Mouse (Mus musculus) thymus, postnatal 0 days (tissue): ENCODE measurements around the gene Spc24. TPM values are rescaled to one million over a fixed set of nuclear protein-coding genes. Genes with fewer than 3 reads are reported as not detected.

ENCODE experiments used
- DNase-seq: peaks from one replicate; pipeline ENCODE4 v3.0.0-alpha.2; 2015; ENCODE audit warnings: low spot score
- microRNA-seq: library from miRNA; unstranded; fragments of <30 nt; microRNA quantifications from one replicate; pipeline ENCODE4, GENCODE M21; 2016; ENCODE audit warnings: borderline number of aligned reads
- polyA plus RNA-seq: library from polyadenylated mRNA; unstranded; fragments of >200 nt; fragmentation: Nextera tagmentation; extraction: Ambion mirVana; gene quantifications from 2 replicates; pipeline ENCODE4 v1.2.1, GENCODE M21; 2015

Spc24 gene
- polyA plus RNA-seq, 1 experiment from 2014 or later: 144 TPM

DNA sequence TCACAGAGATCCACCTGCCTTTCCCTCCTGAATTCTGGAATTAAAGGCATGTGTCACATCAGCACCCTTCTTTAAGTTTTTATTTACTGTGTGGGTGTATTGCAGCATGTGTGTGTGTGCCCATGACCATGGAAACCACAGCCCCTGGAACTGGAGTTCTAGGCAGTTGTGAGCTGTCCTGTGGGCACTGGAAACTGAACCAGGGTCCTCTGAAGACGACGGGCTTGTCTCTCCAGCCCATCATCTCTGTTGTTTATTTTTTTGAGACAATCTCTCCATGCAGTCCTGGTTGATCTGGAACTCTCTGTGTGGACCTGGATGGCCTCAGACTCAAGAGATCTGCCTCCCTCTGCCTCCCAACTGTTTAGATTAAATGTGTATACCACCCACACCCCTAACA is 43.1 kb downstream of the Spc24 start:
- no peak for DNase-seq

DNA sequence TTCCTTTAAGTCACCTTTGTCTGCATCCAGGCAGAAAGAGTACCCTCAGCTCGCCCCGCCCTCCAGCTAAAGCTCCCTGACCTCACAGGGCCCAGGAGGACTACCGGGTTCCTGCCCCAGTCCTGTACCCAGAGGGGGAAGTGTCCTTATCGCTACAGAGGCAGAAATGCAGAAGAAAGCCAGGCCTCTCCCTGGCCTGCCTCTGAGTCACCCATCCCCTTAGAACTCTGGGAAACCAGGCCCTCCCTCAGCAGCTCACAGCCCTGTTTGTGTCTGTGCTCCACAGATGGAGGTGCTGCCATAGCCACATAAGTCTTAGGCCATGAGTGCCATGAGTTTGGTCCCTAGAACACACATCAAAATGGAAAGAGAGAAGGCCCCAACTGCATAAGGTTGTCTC is 44.8 kb downstream of the Spc24 start:
- no peak for DNase-seq

DNA sequence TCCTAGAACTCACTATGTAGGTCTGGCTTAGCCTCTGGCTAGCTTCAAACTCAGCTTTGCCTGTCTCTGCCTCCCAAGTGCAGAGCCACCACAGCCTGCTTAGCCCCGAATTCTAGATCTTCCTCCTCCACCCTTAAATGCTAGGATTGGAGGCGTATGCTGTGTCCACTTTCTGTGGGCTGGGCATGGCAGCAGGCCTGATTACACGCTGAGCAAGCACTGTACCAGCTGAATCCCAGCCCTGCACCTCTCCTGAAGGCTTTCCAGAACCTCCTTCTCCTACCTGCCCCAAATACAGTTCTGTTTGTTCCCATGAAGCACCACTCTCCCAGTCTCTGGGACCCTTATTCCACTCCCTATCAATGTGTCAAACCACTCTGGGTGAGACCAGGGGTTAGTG is 50.8 kb downstream of the Spc24 start:
- DNase-seq: no peak

DNA sequence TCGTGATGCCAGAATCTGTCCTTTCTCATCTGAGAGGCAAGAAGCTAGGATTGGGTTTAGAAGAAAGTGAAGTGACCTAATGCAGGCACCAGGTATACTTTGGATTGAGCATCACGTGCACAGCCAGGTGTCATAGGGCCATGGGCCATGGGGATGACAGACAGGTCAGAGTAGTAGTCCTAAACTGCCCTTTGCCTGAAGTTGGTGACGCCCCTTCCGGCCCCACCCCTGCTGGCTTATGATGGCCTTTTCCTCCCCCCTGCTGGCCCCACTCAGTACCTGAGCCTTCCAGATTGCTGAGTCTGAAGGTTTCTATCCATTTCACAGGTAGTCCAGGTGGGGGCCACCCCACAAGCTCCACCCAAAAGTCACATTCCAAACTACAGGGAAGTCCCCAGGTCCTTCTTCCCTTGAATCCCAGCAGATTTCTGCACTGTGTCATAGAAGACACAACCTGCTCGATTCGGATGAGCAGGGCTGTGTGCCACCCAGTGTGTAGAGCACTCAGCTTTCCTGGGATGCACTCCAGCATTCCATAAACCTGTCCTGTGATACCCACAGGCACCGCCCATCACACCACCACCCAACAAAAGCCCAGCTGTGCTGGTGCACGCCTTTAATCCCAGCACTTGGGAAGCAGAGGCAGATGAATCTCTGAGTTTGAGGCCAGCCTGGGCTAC is 53.4 kb downstream of the Spc24 start:
- DNase-seq: no peak

DNA sequence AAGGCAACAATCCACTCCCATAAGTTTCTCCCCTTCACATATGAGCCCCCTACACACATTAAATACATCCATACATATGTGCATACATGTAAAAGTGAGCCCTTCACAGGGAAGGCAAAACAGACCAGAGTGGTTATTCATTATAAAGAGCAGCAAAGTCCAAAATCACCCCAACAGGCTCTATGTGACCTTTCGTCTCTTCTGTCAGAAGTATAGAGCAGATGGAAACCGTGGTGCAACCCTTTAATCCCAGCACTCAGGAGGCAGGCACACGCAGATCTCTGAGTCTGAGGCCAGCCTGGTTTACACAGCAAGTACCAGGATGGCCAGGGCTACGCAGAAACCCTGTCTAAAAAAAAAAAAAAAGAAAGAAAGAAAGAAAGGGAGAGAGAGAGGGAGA is 54.0 kb downstream of the Spc24 start:
- no peak for DNase-seq

Small RNAs within 50 kb of the gene (microRNA-seq; reads per million reads assigned to microRNA genes)
- gene Mir7083: 3.3 reads per million

Other genes with a start within 250 kb of the Spc24 start
- gene AB124611, start 234.1 kb downstream of the Spc24 start, polyA plus RNA-seq: 18.8 and 19.9 TPM in 2 replicates
- 10.9 and 12.4 TPM in 2 replicates for gene Carm1, start 213.4 kb downstream of the Spc24 start, polyA plus RNA-seq
- gene Timm29, start 167.6 kb downstream of the Spc24 start, polyA plus RNA-seq: 28.8 and 30.9 TPM in 2 replicates
- 26.8 and 27.2 TPM in 2 replicates for gene Yipf2, start 167.5 kb downstream of the Spc24 start, polyA plus RNA-seq
- gene Smarca4, start 144.1 kb downstream of the Spc24 start, polyA plus RNA-seq: 62.3 and 71.5 TPM in 2 replicates
- gene Ldlr, start 36.8 kb downstream of the Spc24 start, polyA plus RNA-seq: 16.9 and 21.8 TPM in 2 replicates
- gene Kank2, start 38.4 kb upstream of the Spc24 start, polyA plus RNA-seq: 1.8 and 2.0 TPM in 2 replicates
- 0.16 TPM in 1 of 2 replicates, not detected in the other for gene Angptl8, start 75.2 kb upstream of the Spc24 start, polyA plus RNA-seq
- gene Dock6, start 92.3 kb upstream of the Spc24 start, polyA plus RNA-seq: 5.3 and 5.9 TPM in 2 replicates
- gene Rab3d, start 157.9 kb upstream of the Spc24 start, polyA plus RNA-seq: 14.3 and 14.7 TPM in 2 replicates
- 0.24 and 0.40 TPM in 2 replicates for gene Ccdc159, start 167.2 kb upstream of the Spc24 start, polyA plus RNA-seq
- gene Tmem205, start 167.3 kb upstream of the Spc24 start, polyA plus RNA-seq: 29.6 and 31.1 TPM in 2 replicates
- 0.36 and 0.51 TPM in 2 replicates for gene Plppr2, start 176.7 kb upstream of the Spc24 start, polyA plus RNA-seq
- 5.3 and 5.9 TPM in 2 replicates for gene Swsap1, start 195.5 kb upstream of the Spc24 start, polyA plus RNA-seq
- 2.5 and 3.1 TPM in 2 replicates for gene Epor, start 203.2 kb upstream of the Spc24 start, polyA plus RNA-seq
- 2.8 and 3.8 TPM in 2 replicates for gene Rgl3, start 229.1 kb upstream of the Spc24 start, polyA plus RNA-seq
- gene Ccdc151, start 242.3 kb upstream of the Spc24 start, polyA plus RNA-seq: 0.44 and 0.52 TPM in 2 replicates
- 68.5 and 72.8 TPM in 2 replicates for gene Prkcsh, start 242.5 kb upstream of the Spc24 start, polyA plus RNA-seq